Mouse (Mus musculus): ENCODE data around the gene Fcgr2b. TPM values are rescaled to one million over a fixed set of nuclear protein-coding genes. Genes with fewer than 3 reads are reported as not detected.

The Fcgr2b gene
- polyA plus RNA-seq, 1 experiment = not detected

GRCm38 (mm10) chr1:170989656-170990055 lies 13.3 kb upstream of the Fcgr2b start:
- TF ChIP-seq GATA1 (IDR thresholded peaks at IDR 0.05; ENCODE audit: low read length) = no peak

GRCm38 (mm10) chr1:170985861-170986260 lies 9.5 kb upstream of the Fcgr2b start:
- no peak for TF ChIP-seq GATA1 (IDR thresholded peaks at IDR 0.05; ENCODE audit: low read length)

- no peak for TF ChIP-seq GATA1 (IDR thresholded peaks at IDR 0.05; ENCODE audit: low read length)
Measured at GRCm38 (mm10) chr1:170985092-170985491, 8.7 kb upstream of the Fcgr2b start.

GRCm38 (mm10) chr1:170983066-170983465 lies 6.7 kb upstream of the Fcgr2b start:
- no peak for TF ChIP-seq GATA1 (IDR thresholded peaks at IDR 0.05; ENCODE audit: low read length)

- TF ChIP-seq GATA1 (IDR thresholded peaks at IDR 0.05; ENCODE audit: low read length) = no peak
Measured at GRCm38 (mm10) chr1:170982301-170982700, 6.0 kb upstream of the Fcgr2b start.

GRCm38 (mm10) chr1:170978601-170979000 lies 2.3 kb upstream of the Fcgr2b start:
- no peak for TF ChIP-seq GATA1 (IDR thresholded peaks at IDR 0.05; ENCODE audit: low read length)

- TF ChIP-seq GATA1 (IDR thresholded peaks at IDR 0.05; ENCODE audit: low read length) = no peak
Measured at GRCm38 (mm10) chr1:170975751-170976161, 591 bp downstream of the Fcgr2b start.

GRCm38 (mm10) chr1:170974736-170975135 lies 1.6 kb downstream of the Fcgr2b start:
- TF ChIP-seq GATA1 (IDR thresholded peaks at IDR 0.05; ENCODE audit: low read length) = no peak

GRCm38 (mm10) chr1:170974171-170974570 lies 2.2 kb downstream of the Fcgr2b start:
- TF ChIP-seq GATA1 (IDR thresholded peaks at IDR 0.05; ENCODE audit: low read length) = no peak

- TF ChIP-seq GATA1 (IDR thresholded peaks at IDR 0.05; ENCODE audit: low read length) = no peak
Measured at GRCm38 (mm10) chr1:170972936-170973335, 3.4 kb downstream of the Fcgr2b start.

GRCm38 (mm10) chr1:170972494-170972893 lies 3.9 kb downstream of the Fcgr2b start:
- TF ChIP-seq GATA1 (IDR thresholded peaks at IDR 0.05; ENCODE audit: low read length) = no peak

- no peak for TF ChIP-seq GATA1 (IDR thresholded peaks at IDR 0.05; ENCODE audit: low read length)
Measured at GRCm38 (mm10) chr1:170968576-170968975, 7.8 kb downstream of the Fcgr2b start.

- no peak for TF ChIP-seq GATA1 (IDR thresholded peaks at IDR 0.05; ENCODE audit: low read length)
Measured at GRCm38 (mm10) chr1:170967581-170967980, 8.8 kb downstream of the Fcgr2b start.

GRCm38 (mm10) chr1:170963087-170963486 lies 13.3 kb downstream of the Fcgr2b start:
- no peak for TF ChIP-seq GATA1 (IDR thresholded peaks at IDR 0.05; ENCODE audit: low read length)

- no peak for TF ChIP-seq GATA1 (IDR thresholded peaks at IDR 0.05; ENCODE audit: low read length)
Measured at GRCm38 (mm10) chr1:170962301-170962700, 14.0 kb downstream of the Fcgr2b start.

- no peak for TF ChIP-seq GATA1 (IDR thresholded peaks at IDR 0.05; ENCODE audit: low read length)
Measured at GRCm38 (mm10) chr1:170961101-170961500, 15.2 kb downstream of the Fcgr2b start.

GRCm38 (mm10) chr1:170959791-170960190 lies 16.6 kb downstream of the Fcgr2b start:
- no peak for TF ChIP-seq GATA1 (IDR thresholded peaks at IDR 0.05; ENCODE audit: low read length)

- TF ChIP-seq GATA1 (IDR thresholded peaks at IDR 0.05; ENCODE audit: low read length) = no peak
Measured at GRCm38 (mm10) chr1:170958225-170958624, 18.1 kb downstream of the Fcgr2b start.
